Mouse (Mus musculus) embryo, embryonic 10.5 days (tissue): ENCODE results near the gene Psmg3.
A peak's percentile ranks its signal among the peaks of the same experiment; 100 is the strongest.

Experiments used
- DNase-seq: peaks from one replicate; pipeline ENCODE4 v3.0.0-alpha.2; 2015; ENCODE audit warnings: low spot score

The Psmg3 gene

DNA sequence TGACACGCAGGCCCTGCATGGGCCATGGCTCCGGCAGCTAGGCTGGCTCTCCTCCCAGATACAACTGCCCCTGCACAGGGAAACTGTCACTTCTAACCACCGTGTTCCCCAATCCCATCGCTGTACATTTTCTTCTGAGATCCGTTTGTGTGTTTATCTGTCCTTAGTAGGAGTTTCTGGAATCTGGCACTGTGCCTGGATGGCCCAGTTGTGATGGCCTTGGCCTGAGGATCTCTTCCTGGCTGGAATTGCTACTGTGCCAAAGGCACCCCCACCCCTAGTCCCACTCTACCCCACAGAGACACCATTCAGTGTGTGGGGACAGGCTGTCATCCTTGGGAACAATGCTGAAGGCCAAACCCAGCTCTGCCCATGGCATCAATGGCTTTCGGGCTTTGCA lies 10.7 kb downstream of the Psmg3 start:
- DNase-seq: no peak

- no peak for DNase-seq
Measured at GRCm38 (mm10) chr5:139813963-139814381, 12.7 kb downstream of the Psmg3 start.

- DNase-seq: no peak
Measured at GRCm38 (mm10) chr5:139813126-139813490, 13.6 kb downstream of the Psmg3 start.

- DNase-seq: no peak
Measured at GRCm38 (mm10) chr5:139812398-139813125, 14.1 kb downstream of the Psmg3 start.

- no peak for DNase-seq
Measured at GRCm38 (mm10) chr5:139811677-139812397, 14.8 kb downstream of the Psmg3 start.

- no peak for DNase-seq
Measured at GRCm38 (mm10) chr5:139809397-139809796, 17.3 kb downstream of the Psmg3 start.

- no peak for DNase-seq
Measured at GRCm38 (mm10) chr5:139805924-139806323, 20.8 kb downstream of the Psmg3 start.

DNA sequence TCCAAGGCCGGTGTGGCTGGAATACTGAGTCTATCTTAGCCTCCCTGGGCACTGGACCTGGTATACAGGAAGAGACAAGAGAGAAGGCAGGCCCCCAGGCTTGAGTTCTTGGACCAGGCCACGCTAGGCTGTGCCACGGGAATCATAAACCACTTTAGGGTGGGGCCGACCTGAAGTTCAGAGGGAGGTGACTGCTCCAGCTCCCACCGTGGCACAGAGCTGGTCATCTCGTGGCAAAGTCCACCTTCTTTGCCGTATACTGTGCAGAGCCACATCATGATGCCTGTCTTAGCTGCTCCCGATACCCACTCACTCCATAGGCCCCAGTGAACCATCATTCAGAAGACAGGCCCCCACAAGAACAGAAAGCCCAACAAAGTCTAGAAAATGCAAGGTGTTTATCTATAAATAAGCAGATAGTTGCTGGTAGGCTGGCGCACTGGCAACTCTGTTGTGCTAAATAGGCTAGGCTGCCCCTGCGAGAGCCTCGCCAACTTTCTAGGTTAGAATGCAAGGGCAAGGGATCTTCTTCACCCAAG lies 22.0 kb downstream of the Psmg3 start:
- no peak for DNase-seq

- DNase-seq: peak; percentile 51
Measured at GRCm38 (mm10) chr5:139804107-139804551, 22.6 kb downstream of the Psmg3 start.

GRCm38 (mm10) chr5:139803601-139804102 lies 23.0 kb downstream of the Psmg3 start:
- peak; percentile 86 for DNase-seq

GRCm38 (mm10) chr5:139803165-139803564 lies 23.5 kb downstream of the Psmg3 start:
- DNase-seq: no peak

GRCm38 (mm10) chr5:139801880-139802279 lies 24.8 kb downstream of the Psmg3 start:
- DNase-seq: no peak

GRCm38 (mm10) chr5:139801231-139801630 lies 25.5 kb downstream of the Psmg3 start:
- no peak for DNase-seq

- DNase-seq: no peak
Measured at GRCm38 (mm10) chr5:139799801-139800590, 26.7 kb downstream of the Psmg3 start.

- DNase-seq: no peak
Measured at GRCm38 (mm10) chr5:139799041-139799440, 27.6 kb downstream of the Psmg3 start.

DNA sequence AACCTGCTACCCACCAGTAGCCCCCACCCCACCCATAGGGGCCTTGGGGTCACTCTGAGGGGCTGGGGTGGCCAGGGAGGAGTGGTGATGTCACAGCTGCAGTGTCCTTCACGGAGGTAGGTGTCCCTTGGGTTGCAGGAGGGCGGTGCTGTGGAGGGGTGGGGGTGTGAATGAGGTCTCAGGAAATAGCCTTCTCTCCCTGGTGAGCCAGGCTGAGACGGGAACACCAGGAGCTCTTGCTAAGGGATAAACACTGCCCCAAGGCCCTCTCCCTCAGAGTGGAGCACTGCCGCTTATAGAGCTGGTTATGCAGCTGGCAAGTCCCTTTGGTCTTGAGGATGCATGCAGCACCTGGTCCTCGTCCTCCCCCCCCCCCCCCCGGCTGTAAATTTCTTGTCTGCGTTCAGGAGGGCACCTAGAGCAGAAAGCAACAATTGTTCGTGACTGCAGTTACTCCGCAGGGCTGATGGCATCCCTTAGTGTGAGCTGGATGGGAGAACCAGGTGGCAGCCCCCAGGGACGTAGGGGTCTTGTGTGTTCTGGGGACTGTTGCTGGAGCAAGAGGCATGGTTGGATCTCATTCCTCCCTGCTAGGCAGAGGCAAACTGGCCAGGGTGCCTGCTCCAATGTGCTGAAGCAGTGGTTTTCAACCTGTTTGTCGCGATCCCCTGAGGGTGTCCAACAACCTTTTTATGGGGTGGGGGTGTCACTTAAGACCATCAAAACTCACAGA lies 28.4 kb downstream of the Psmg3 start:
- no peak for DNase-seq

DNA sequence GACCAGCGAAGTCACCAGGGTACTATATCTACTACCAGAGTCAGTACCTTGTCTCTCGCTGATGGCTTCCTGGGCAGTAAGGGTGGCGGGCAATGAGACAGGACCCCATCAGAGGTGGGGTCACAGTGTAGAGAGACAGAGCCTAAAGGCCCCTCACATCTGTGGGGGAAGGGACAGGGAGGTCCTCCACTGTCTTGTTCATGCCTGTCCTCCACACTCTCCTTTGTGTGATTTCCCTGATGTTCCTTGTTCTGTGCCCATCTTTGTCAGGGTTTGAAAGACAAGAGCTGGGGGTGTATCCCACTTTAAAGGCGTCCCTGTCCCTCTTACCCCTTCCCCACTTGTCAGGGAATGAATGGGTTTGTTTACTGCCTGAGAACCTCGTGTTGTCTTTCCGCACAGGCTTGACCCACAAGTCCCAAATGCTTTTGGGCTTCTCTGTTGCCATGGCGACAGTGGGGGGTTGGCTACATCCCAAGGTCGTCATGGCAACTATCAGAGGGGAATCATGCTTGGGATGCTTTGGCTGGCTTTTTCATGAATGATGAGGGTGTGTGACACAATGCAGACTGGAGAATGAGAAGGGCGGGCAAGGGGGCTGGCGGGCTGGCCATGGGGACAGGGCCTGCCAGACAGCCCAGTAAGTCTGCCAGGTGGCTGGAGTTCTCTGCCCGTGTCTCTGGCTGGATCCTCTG lies 29.1 kb downstream of the Psmg3 start:
- DNase-seq: peak; percentile 94

DNA sequence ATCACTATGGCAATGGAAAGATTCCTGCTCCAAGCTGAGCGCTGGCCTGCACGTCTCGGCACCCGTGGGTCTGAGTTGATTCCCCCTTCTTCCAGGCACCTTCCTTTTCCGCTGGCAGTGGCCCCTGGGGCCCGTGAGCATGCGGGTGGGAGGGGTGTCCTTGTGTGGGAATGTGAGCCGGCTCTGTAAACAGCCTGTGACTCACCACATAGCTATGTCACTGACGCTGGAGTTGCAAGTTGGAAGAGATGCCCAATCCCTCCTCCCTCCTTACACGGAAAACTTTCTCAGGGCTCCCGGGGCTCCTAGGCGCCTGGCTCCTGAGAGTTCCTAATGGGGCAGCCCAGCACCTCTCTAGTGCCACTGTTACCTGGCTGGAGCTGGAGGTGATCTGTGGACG lies 29.8 kb downstream of the Psmg3 start:
- peak; percentile 64 for DNase-seq

DNA sequence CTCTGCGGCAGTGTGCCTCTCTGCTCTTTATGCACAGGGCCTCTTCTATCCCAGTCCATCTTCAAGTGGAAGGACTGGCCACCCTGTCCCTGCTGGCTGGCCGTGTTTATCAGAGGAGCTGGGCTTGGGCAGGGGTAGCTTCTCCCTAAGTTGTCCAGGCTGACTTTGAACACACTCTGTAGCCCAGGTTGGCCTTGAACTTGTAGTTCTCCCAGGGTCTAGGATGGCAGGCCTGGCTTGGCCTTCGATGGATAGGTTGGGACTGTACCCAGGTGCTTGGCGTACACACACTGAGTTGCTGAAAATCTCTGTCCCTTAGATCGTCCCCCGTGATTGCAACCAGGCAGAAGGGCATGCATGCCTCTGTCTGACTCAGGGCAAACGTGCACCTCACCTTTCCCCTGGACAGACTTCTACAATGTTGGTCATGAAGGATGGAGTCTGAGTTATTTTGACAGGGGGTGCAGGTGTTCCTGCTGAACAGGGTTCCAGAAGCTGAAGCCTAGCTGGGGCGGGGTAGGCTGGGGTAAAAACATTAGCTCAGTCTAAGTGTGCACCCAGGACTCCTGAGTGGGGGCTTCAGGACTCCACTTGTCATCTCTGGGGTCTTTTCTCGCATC lies 30.6 kb downstream of the Psmg3 start:
- no peak for DNase-seq

- no peak for DNase-seq
Measured at GRCm38 (mm10) chr5:139794938-139795337, 31.7 kb downstream of the Psmg3 start.
